Mouse (Mus musculus) MEL (cell line): ENCODE measurements around the gene Creb1. TPM values are rescaled to one million over a fixed set of nuclear protein-coding genes. Genes with fewer than 3 reads are reported as not detected.

Experiments used
- DNase-seq: peaks from one replicate; pipeline ENCODE4 v3.0.0; 2011; ENCODE audit warnings: low read depth, low spot score
- H3K27ac ChIP-seq: 2 replicates; pipeline ENCODE4 v1.5.1; 2012; ENCODE audit warnings: low read depth, mild to moderate bottlenecking, control low read depth, low read length, moderate library complexity; ENCODE audit not compliant: control insufficient read depth
- H3K27me3 ChIP-seq, 2 experiments: fragments of 150-350 bp in 1 of 2; sonication (generic) in 1 of 2; 2 replicates each; pipeline ENCODE4 v1.6.1; 2012; ENCODE audit warnings: low read length in 2 of 2, mild to moderate bottlenecking in 2 of 2, improper control_type of control experiment in 1 of 2, moderate library complexity in 1 of 2; ENCODE audit not compliant: insufficient read depth in 2 of 2, control insufficient read depth in 1 of 2
- H3K36me3 ChIP-seq, 2 experiments: 2 replicates each; pipeline ENCODE4 v1.6.1; 2012 to 2014; ENCODE audit warnings: low read length in 2 of 2, improper control_type of control experiment in 1 of 2, inconsistent platforms in 1 of 2, mild to moderate bottlenecking in 1 of 2; ENCODE audit not compliant: insufficient read depth in 2 of 2, control insufficient read depth in 1 of 2
- H3K4me1 ChIP-seq, 2 experiments: fragments of 150-350 bp in 1 of 2; sonication (generic) in 1 of 2; 2 replicates each; pipeline ENCODE4 v1.6.1; 2012; ENCODE audit warnings: low read length in 2 of 2, improper control_type of control experiment in 1 of 2, mild to moderate bottlenecking in 1 of 2; ENCODE audit not compliant: insufficient read depth in 2 of 2, control insufficient read depth in 1 of 2
- H3K4me3 ChIP-seq, 2 experiments: fragments of 150-350 bp in 1 of 2; sonication (generic) in 1 of 2; 2 replicates each; pipeline ENCODE4 v1.5.1; 2012; ENCODE audit warnings: low read depth in 2 of 2, low read length in 2 of 2, mild to moderate bottlenecking in 2 of 2, moderate library complexity in 2 of 2, control low read depth in 1 of 2, improper control_type of control experiment in 1 of 2; ENCODE audit not compliant: control insufficient read depth in 1 of 2, insufficient read depth in 1 of 2
- H3K79me2 ChIP-seq: 2 replicates; pipeline ENCODE4 v1.6.1; 2012; ENCODE audit warnings: mild to moderate bottlenecking, low read length, moderate library complexity; ENCODE audit not compliant: control insufficient read depth, poor library complexity, insufficient read depth
- H3K9ac ChIP-seq: 2 replicates; pipeline ENCODE4 v1.6.1; 2012; ENCODE audit warnings: low read depth, mild to moderate bottlenecking, control low read depth, low read length, moderate library complexity; ENCODE audit not compliant: control insufficient read depth, poor library complexity, severe bottlenecking
- H3K9me3 ChIP-seq: fragments of 150-350 bp; sonication (generic); replicated peaks from 2 replicates; pipeline ENCODE4 v1.6.1; 2012; ENCODE audit warnings: mild to moderate bottlenecking, low read length, improper control_type of control experiment, moderate library complexity; ENCODE audit not compliant: insufficient read depth
- CTCF ChIP-seq, 3 experiments: IDR thresholded peaks in 2 of 3; conservative IDR thresholded peaks in 1 of 3; 2 replicates each; pipeline ENCODE4 v1.5.1; 2011 to 2012; ENCODE audit warnings: low read length in 3 of 3, low read depth in 2 of 3, mild to moderate bottlenecking in 2 of 3, improper control_type of control experiment in 1 of 3, inconsistent platforms in 1 of 3, mixed read lengths in 1 of 3, moderate library complexity in 1 of 3; ENCODE audit not compliant: control insufficient read depth in 1 of 3, insufficient read depth in 1 of 3, poor library complexity in 1 of 3, severe bottlenecking in 1 of 3
- ELF1 ChIP-seq: IDR thresholded peaks from 2 replicates; pipeline ENCODE4 v1.6.1; 2014; ENCODE audit warnings: low read depth, mild to moderate bottlenecking, inconsistent platforms, low read length, improper control_type of control experiment, moderate library complexity
- EP300 ChIP-seq, 2 experiments: IDR thresholded peaks; 2 replicates each; pipeline ENCODE4 v1.6.1; 2011; ENCODE audit warnings: improper control_type of control experiment in 2 of 2, low read length in 2 of 2, low read depth in 1 of 2, mild to moderate bottlenecking in 1 of 2
- GATA1 ChIP-seq: IDR thresholded peaks from 2 replicates; pipeline ENCODE4 v1.6.1; 2011; ENCODE audit warnings: low read depth, low read length, improper control_type of control experiment
- JUND ChIP-seq: IDR thresholded peaks from 2 replicates; pipeline ENCODE4 v1.6.1; 2011; ENCODE audit warnings: low read depth, mild to moderate bottlenecking, improper control_type of control experiment, low read length
- MEF2A ChIP-seq: IDR thresholded peaks from 2 replicates; pipeline ENCODE4 v1.6.1; 2014; ENCODE audit warnings: low read depth, mild to moderate bottlenecking, inconsistent platforms, low read length, improper control_type of control experiment; ENCODE audit not compliant: poor library complexity, insufficient replicate concordance, severe bottlenecking; ENCODE audit errors: extremely low read depth
- NRF1 ChIP-seq: IDR thresholded peaks from 2 replicates; pipeline ENCODE4 v1.6.1; 2014; ENCODE audit warnings: low read depth, mild to moderate bottlenecking, inconsistent platforms, low read length, improper control_type of control experiment, moderate library complexity; ENCODE audit not compliant: poor library complexity, insufficient read depth, severe bottlenecking
- POLR2AphosphoS5 ChIP-seq: IDR thresholded peaks from 2 replicates; pipeline ENCODE4 v1.6.1; 2012; ENCODE audit warnings: low read depth, borderline replicate concordance, mild to moderate bottlenecking, inconsistent platforms, low read length, moderate library complexity, mixed read lengths
- RCOR1 ChIP-seq: IDR thresholded peaks from 2 replicates; pipeline ENCODE4 v1.6.1; 2012; ENCODE audit warnings: low read depth, mild to moderate bottlenecking, inconsistent platforms, low read length, improper control_type of control experiment
- SIN3A ChIP-seq: IDR thresholded peaks from 2 replicates; pipeline ENCODE4 v1.6.1; 2012; ENCODE audit warnings: low read length, improper control_type of control experiment, inconsistent platforms
- SMC3 ChIP-seq: IDR thresholded peaks from 2 replicates; pipeline ENCODE4 v1.6.1; 2011; ENCODE audit warnings: low read depth, low read length, improper control_type of control experiment
- USF1 ChIP-seq: IDR thresholded peaks from 2 replicates; pipeline ENCODE4 v1.6.1; 2014; ENCODE audit warnings: low read depth, mild to moderate bottlenecking, inconsistent platforms, low read length, improper control_type of control experiment, moderate library complexity
- ZNF384 ChIP-seq: IDR thresholded peaks from 2 replicates; pipeline ENCODE4 v1.6.1; 2012; ENCODE audit warnings: low read depth, mild to moderate bottlenecking, inconsistent platforms, low read length, improper control_type of control experiment
- polyA plus RNA-seq, 2 experiments: library from polyadenylated mRNA; stranded (reverse) in 1 of 2; unstranded in 1 of 2; fragments of >175 nt in 1 of 2; fragments of >200 nt in 1 of 2; gene quantifications; 2 replicates each; pipeline versions ENCODE4 v1.2.1 to v1.2.4; 2012; ENCODE audit warnings: low replicate concordance in 2 of 2, low read depth in 1 of 2; ENCODE audit not compliant: insufficient read length in 2 of 2, insufficient read depth in 1 of 2, missing spikeins in 1 of 2
- total RNA-seq: library from RNA; depleted of rRNA; stranded (reverse); fragments of 300-350 nt; gene quantifications from 2 replicates; pipeline ENCODE4 v1.2.3, GENCODE M21; 2012

Creb1 gene
- total and polyA plus RNA-seq, 3 experiments, result 21.8 to 49.1 (median 22.8) TPM

DNA sequence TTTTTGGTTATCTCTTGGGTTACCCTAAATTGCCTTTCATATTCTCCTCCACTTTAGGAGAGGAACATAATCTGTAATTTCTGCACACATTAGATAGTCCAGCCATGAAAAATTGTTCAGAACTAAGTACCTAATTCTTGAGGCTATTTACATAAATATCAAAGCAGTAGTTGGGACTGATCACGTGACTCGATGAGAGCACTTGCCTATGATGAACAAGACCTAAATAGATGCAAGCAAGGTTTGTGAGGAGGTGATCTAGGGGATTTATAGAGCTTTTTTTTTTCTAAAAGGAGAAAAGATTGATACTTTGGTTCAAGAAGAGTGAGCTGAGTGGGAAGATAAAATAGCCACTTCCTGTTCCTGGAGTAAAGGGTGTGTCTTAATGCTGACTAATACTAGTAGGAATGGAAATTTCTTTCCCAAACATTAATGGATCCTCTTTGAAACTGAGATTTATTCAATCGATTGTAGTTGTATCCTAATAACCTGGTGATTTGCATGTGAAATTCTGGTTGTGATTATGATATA is 6.5 kb downstream of the Creb1 start:
- DNase-seq, result peak; percentile 28
- peaks cover 2 to 9% of the 10 kb centered on the region in 2 experiments; a peak in 3 of 4 replicates for H3K4me1 ChIP-seq
- no peak overlapping the region for H3K27ac ChIP-seq
- no peak overlapping the region for H3K9ac ChIP-seq
- no peaks in the 10 kb centered on the region for H3K27me3 ChIP-seq
- H3K36me3 ChIP-seq, result peaks cover 2 to 39% of the 10 kb centered on the region in 2 experiments
- TF ChIP-seq GATA1 (peak; percentile 26; the same call in 1 of the 2 replicates), SMC3 (no peak), POLR2AphosphoS5 (no peak), USF1 (peak; percentile 57; the same call in 1 of the 2 replicates), ELF1 (peak; percentile 48; the same call in 1 of the 2 replicates), JUND (no peak), SIN3A (0 out of 2 replicates have a peak, but pooled peaks have one; percentile 39), RCOR1 (peak; percentile 68), EP300 (IDR thresholded peaks at IDR 0.05; ENCODE audit: low read depth in 1 of 2, low read length in 2 of 2) (0 out of 4 replicates have a peak, but pooled peaks of 1 of the 2 experiments have one; percentile 41), ZNF384 (peak; percentile 67; the same call in 1 of the 2 replicates)
- TF ChIP-seq, all 39 proteins: peak for 7
- H3K9me3 ChIP-seq, result no peaks in the 10 kb centered on the region
- H3K4me3 ChIP-seq, result no peak overlapping the region
- peaks cover 27% of the 10 kb centered on the region for H3K79me2 ChIP-seq

- Histone ChIP-seq H3K9me3 (no peaks in the 10 kb centered on the region), H3K4me3 (no peak overlapping the region), H3K27me3 (no peaks in the 10 kb centered on the region), H3K27ac (no peak overlapping the region), H3K79me2 (peaks cover 6% of the 10 kb centered on the region), H3K36me3 (peaks cover 2 to 23% of the 10 kb centered on the region in 2 experiments), H3K4me1 (peaks cover 3 to 14% of the 10 kb centered on the region in 2 experiments; a peak in 3 of 4 replicates), H3K9ac (no peak overlapping the region)
- DNase-seq, result no peak
- peak in 1 of 3 experiments; percentile 25; a peak in 2 of 6 replicates for TF ChIP-seq CTCF (IDR thresholded peaks at IDR 0.05 in 2 of 3, conservative IDR thresholded peaks at IDR 0.05 in 1 of 3; ENCODE audit: control insufficient read depth in 1 of 3, insufficient read depth in 1 of 3, low read depth in 2 of 3, low read length in 3 of 3, poor library complexity in 1 of 3, severe bottlenecking in 1 of 3)
- no peak for TF ChIP-seq MEF2A
- no peak for TF ChIP-seq NRF1
- peak; percentile 26; the same call in 1 of the 2 replicates for TF ChIP-seq ZNF384
- peak; percentile 67 for TF ChIP-seq USF1
- no peak for TF ChIP-seq GATA1
Observed at GRCm38 (mm10) chr1:64543750-64544149, 11.3 kb downstream of the Creb1 start.
